Mouse (Mus musculus): ENCODE measurements around the gene Ppp1r7. TPM values are rescaled to one million over a fixed set of nuclear protein-coding genes. Genes with fewer than 3 reads are reported as not detected.
"Not testable (repeated sequence)": the region's sequence is repeated elsewhere in the genome, so short reads cannot be mapped to it uniquely, and the experiment has no call there.

Ppp1r7 gene
- polyA plus RNA-seq (2012; ENCODE audit: insufficient read depth, insufficient read length, low replicate concordance, missing spikeins): not detected in 2 replicates

DNA sequence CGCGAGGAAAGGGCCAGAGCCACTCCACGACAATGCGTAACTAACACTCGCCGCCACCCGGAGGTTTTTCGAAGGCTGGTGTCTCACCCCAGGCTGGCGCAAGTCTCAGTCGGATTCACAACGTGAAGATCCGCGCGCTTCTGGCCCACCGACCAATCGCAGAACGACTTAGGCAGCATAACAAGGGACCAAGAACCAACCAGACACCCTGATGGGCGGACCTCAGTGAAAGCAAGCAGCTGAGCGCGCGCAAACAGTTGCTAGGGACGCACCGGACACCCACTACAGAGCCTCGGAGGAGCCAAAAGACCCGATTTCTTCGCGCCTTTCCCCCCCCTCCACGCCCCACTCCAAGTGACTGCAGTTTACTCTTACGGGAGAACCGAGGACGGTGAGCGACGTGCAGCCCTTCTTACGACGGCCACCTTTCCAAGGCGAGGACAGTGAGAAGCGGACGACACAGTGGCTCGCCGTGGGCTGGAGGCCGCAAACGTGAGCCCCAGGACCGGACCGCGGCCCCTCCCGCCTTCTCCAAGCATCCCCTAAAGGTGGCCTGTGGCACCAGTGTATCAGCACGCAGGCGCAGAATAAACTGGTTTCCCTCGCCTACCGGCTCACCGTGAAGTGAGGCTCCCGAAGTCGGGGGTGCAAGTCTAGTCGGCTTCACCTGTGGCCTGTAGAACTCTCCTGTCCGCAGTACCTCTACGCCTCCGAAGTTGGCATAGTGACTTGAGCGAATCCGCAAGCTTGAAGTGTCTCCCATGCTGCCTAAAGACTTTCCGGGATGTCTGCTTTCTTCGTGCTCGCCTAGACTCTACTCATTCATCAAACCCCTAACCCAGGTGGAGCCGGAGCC is at the start of gene Ppp1r7, which contains the start of gene Pask:
TSS of gene Ppp1r7 (plus strand) at position 207 of the 856 bp plus-strand sequence.
TSS of gene Pask (minus strand) at position 835 of the 856 bp plus-strand sequence.
- under 1% methylated on average over 63 of the region's 63 CpGs for WGBS
- TF ChIP-seq CTCF (IDR thresholded peaks at IDR 0.05; ENCODE audit: insufficient read depth, low read depth, low read length) (no peak), POLR2A (IDR thresholded peaks at IDR 0.05; ENCODE audit: insufficient read depth, low read depth, low read length) (no peak)
- Histone ChIP-seq H3K4me1 (ENCODE audit: control insufficient read depth, insufficient read depth, low read length) (peaks cover 6% of the 10 kb centered on the region), H3K4me3 (ENCODE audit: insufficient read depth, low read depth, low read length) (peak within 1 kb of the TSS; percentile 91), H3K27ac (ENCODE audit: insufficient read depth, low read depth, low read length) (0 out of 2 replicates have a peak within 1 kb of the TSS, but pooled peaks have one; percentile 8)

- not testable (repeated sequence) for H3K4me1 ChIP-seq (ENCODE audit: control insufficient read depth, insufficient read depth, low read length); H3K4me3 ChIP-seq (ENCODE audit: insufficient read depth, low read depth, low read length); H3K27ac ChIP-seq (ENCODE audit: insufficient read depth, low read depth, low read length)
- WGBS: 68% methylated on average over 3 of the region's 3 CpGs
Measured at GRCm38 (mm10) chr1:93294491-93294890, 48.2 kb upstream of the Ppp1r7 start.

- TF ChIP-seq CTCF (IDR thresholded peaks at IDR 0.05; ENCODE audit: insufficient read depth, low read depth, low read length): no peak
- TF ChIP-seq POLR2A (IDR thresholded peaks at IDR 0.05; ENCODE audit: insufficient read depth, low read depth, low read length): no peak
- no peak overlapping the region for H3K27ac ChIP-seq (ENCODE audit: insufficient read depth, low read depth, low read length)
- peaks cover 5% of the 10 kb centered on the region; the same call in 1 of the 2 replicates for H3K4me1 ChIP-seq (ENCODE audit: control insufficient read depth, insufficient read depth, low read length)
- 90% methylated on average over 4 of the region's 4 CpGs for WGBS
- H3K4me3 ChIP-seq (ENCODE audit: insufficient read depth, low read depth, low read length): no peak overlapping the region
Measured at GRCm38 (mm10) chr1:93299791-93300190, 42.9 kb upstream of the Ppp1r7 start.

DNA sequence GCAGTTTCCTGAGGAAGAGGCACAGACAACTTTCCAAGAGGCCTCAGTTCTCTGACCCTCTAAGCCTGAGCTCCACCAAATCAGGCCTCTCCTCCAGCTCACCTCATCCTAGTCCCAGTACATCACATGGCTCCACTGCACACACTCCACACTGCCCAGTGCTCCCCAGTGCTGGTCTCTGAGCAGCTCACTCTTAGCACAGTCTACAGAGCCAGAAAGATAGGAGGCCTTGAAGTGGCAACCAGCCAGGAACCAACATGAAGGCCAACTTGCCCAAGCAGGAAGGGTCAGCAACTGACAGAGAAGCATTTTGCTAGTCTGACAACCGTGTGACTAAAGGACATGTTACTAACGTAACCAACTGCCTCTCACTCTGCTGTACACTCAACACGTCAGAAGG is 42.1 kb upstream of the Ppp1r7 start:
- 79% methylated on average over 3 of the region's 3 CpGs for WGBS
- Histone ChIP-seq H3K4me3 (ENCODE audit: insufficient read depth, low read depth, low read length) (no peak overlapping the region), H3K27ac (ENCODE audit: insufficient read depth, low read depth, low read length) (no peak overlapping the region), H3K4me1 (ENCODE audit: control insufficient read depth, insufficient read depth, low read length) (peaks cover 5% of the 10 kb centered on the region; the same call in 1 of the 2 replicates)
- TF ChIP-seq CTCF (IDR thresholded peaks at IDR 0.05; ENCODE audit: insufficient read depth, low read depth, low read length) (no peak), POLR2A (IDR thresholded peaks at IDR 0.05; ENCODE audit: insufficient read depth, low read depth, low read length) (no peak)

GRCm38 (mm10) chr1:93305581-93306337 is 36.9 kb upstream of the Ppp1r7 start, which contains the start of gene Mterf4:
TSS of gene Mterf4 (minus strand) at chr1:93305915.
- Histone ChIP-seq H3K4me1 (ENCODE audit: control insufficient read depth, insufficient read depth, low read length) (no peaks in the 10 kb centered on the region; the same call in 1 of the 2 replicates), H3K27ac (ENCODE audit: insufficient read depth, low read depth, low read length) (no peak within 1 kb of the TSS), H3K4me3 (ENCODE audit: insufficient read depth, low read depth, low read length) (peak within 1 kb of the TSS; percentile 69)
- TF ChIP-seq CTCF (IDR thresholded peaks at IDR 0.05; ENCODE audit: insufficient read depth, low read depth, low read length): no peak
- peak; percentile 45; the same call in 1 of the 2 replicates for TF ChIP-seq POLR2A (IDR thresholded peaks at IDR 0.05; ENCODE audit: insufficient read depth, low read depth, low read length)
- WGBS: 5% methylated on average over 36 of the region's 36 CpGs

DNA sequence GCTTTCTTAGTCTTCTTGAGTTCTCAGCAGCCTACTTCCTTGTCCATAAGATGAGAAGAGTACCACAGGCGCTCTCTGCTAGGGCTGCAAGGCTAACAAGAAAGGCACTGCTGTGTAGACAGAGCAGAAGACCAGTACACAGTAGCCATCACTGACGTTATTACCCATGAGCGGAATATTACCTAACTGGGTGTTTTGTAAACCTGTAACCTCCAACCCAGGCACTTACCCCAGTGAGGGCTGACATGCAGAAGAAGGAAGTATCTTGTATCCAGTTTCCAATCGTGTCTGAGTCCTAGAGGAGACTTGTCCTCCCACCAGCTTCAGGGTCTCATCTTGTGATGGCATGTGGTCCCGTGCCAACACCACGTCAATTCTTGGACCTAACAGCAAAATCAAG is 18.7 kb upstream of the Ppp1r7 start:
- TF ChIP-seq CTCF (IDR thresholded peaks at IDR 0.05; ENCODE audit: insufficient read depth, low read depth, low read length) (no peak), POLR2A (IDR thresholded peaks at IDR 0.05; ENCODE audit: insufficient read depth, low read depth, low read length) (no peak)
- Histone ChIP-seq H3K4me3 (ENCODE audit: insufficient read depth, low read depth, low read length) (no peak overlapping the region), H3K4me1 (ENCODE audit: control insufficient read depth, insufficient read depth, low read length) (peaks cover 2% of the 10 kb centered on the region; the same call in 1 of the 2 replicates), H3K27ac (ENCODE audit: insufficient read depth, low read depth, low read length) (no peak overlapping the region)
- 96% methylated on average over 6 of the region's 6 CpGs for WGBS

- Histone ChIP-seq H3K27ac (ENCODE audit: insufficient read depth, low read depth, low read length) (no peak overlapping the region), H3K4me3 (ENCODE audit: insufficient read depth, low read depth, low read length) (no peak overlapping the region), H3K4me1 (ENCODE audit: control insufficient read depth, insufficient read depth, low read length) (peaks cover 2% of the 10 kb centered on the region; the same call in 1 of the 2 replicates)
- WGBS: 85% methylated on average over 3 of the region's 3 CpGs
- TF ChIP-seq CTCF (IDR thresholded peaks at IDR 0.05; ENCODE audit: insufficient read depth, low read depth, low read length): no peak
- TF ChIP-seq POLR2A (IDR thresholded peaks at IDR 0.05; ENCODE audit: insufficient read depth, low read depth, low read length): no peak
Measured at GRCm38 (mm10) chr1:93326446-93326845, 16.2 kb upstream of the Ppp1r7 start.

- TF ChIP-seq POLR2A (IDR thresholded peaks at IDR 0.05; ENCODE audit: insufficient read depth, low read depth, low read length) (no peak), CTCF (IDR thresholded peaks at IDR 0.05; ENCODE audit: insufficient read depth, low read depth, low read length) (no peak)
- WGBS: 79% methylated on average over 2 of the region's 2 CpGs
- no peak overlapping the region for H3K27ac ChIP-seq (ENCODE audit: insufficient read depth, low read depth, low read length)
- no peaks in the 10 kb centered on the region for H3K4me1 ChIP-seq (ENCODE audit: control insufficient read depth, insufficient read depth, low read length)
- H3K4me3 ChIP-seq (ENCODE audit: insufficient read depth, low read depth, low read length): no peak overlapping the region
Measured at GRCm38 (mm10) chr1:93334621-93335020, 8.0 kb upstream of the Ppp1r7 start.
